Mouse (Mus musculus): ENCODE measurements around the gene Adamtsl2. TPM values are rescaled to one million over a fixed set of nuclear protein-coding genes. Genes with fewer than 3 reads are reported as not detected.

Gene Adamtsl2
- total and polyA plus RNA-seq, 3 experiments, result 0.13 TPM; not detected in 2

DNA sequence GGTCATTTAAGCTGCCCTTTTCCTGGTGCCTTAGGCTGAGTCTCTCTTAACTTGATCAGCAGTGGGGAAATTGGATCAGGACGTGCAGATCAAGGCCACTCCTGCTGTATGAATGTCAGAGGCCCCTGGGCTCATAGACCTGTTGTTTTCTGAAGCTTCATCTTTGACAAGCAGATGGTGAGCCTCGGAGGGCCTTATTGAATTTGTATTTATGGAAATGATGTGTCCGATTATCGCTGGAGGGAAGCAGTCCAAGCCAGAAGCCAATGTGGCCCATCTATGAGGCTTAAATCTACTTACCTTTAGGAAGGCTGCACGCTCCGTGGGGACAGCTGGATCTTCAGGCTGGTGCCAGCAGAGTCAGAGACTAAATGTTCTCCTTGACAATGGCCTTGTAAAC lies 77.4 kb downstream of the Adamtsl2 start:
- DNase-seq (ENCODE audit: extremely low read depth), result no peak
- in situ Hi-C loops (cut with MboI; ENCODE audit: low pct_ligation_motif_present, low pct_unique_long_range_greater_than_20kb, low sequenced_read_pairs) (no loop called here), dilution Hi-C loops (cut with MboI; ENCODE audit: extremely low pct_ligation_motif_present, extremely low pct_unique_long_range_greater_than_20kb, low sequenced_read_pairs) (no loop called here)
- no peak for TF ChIP-seq ZNF384 (IDR thresholded peaks at IDR 0.05; ENCODE audit: low read depth, low read length)
- TF ChIP-seq JUND (conservative IDR thresholded peaks at IDR 0.05; ENCODE audit: low read depth, low read length), result no peak
- no peak for TF ChIP-seq POLR2A (IDR thresholded peaks at IDR 0.05; ENCODE audit: low read depth, low read length)
- TF ChIP-seq ZMIZ1 (IDR thresholded peaks at IDR 0.05; ENCODE audit: low read depth, low read length), result no peak
- no peak for TF ChIP-seq ETS1 (conservative IDR thresholded peaks at IDR 0.05; ENCODE audit: low read depth, low read length)
- no peak for TF ChIP-seq UBTF (IDR thresholded peaks at IDR 0.05; ENCODE audit: low read depth, low read length)
- no peak for TF ChIP-seq ELF1 (IDR thresholded peaks at IDR 0.05; ENCODE audit: low read depth, low read length)
- TF ChIP-seq BHLHE40 (IDR thresholded peaks at IDR 0.05; ENCODE audit: low read depth, low read length), result no peak
- no peak for TF ChIP-seq RAD21 (IDR thresholded peaks at IDR 0.05; ENCODE audit: low read depth, low read length)
- no peak for TF ChIP-seq CTCF (conservative IDR thresholded peaks at IDR 0.05 in 1 of 2, IDR thresholded peaks at IDR 0.05 in 1 of 2; ENCODE audit: low read depth in 2 of 2, low read length in 2 of 2)
- no peak for TF ChIP-seq NELFE (IDR thresholded peaks at IDR 0.05; ENCODE audit: low read depth, low read length)
- TF ChIP-seq USF2 (conservative IDR thresholded peaks at IDR 0.05; ENCODE audit: low read depth, low read length), result no peak
- TF ChIP-seq MAZ (IDR thresholded peaks at IDR 0.05; ENCODE audit: low read depth, low read length), result no peak
- TF ChIP-seq POLR2AphosphoS2 (IDR thresholded peaks at IDR 0.05; ENCODE audit: low read depth, low read length), result no peak
- no peak for TF ChIP-seq SIN3A (IDR thresholded peaks at IDR 0.05; ENCODE audit: low read length)
- no peak for TF ChIP-seq GABPA (IDR thresholded peaks at IDR 0.05; ENCODE audit: insufficient replicate concordance, low read depth, low read length)
- no peak for TF ChIP-seq MAFK (IDR thresholded peaks at IDR 0.05; ENCODE audit: insufficient replicate concordance, low read length)
- no peak for TF ChIP-seq CHD1 (IDR thresholded peaks at IDR 0.05; ENCODE audit: low read depth, low read length)
- TF ChIP-seq NRF1 (IDR thresholded peaks at IDR 0.05; ENCODE audit: low read depth, low read length), result no peak
- no peak for TF ChIP-seq JUN (IDR thresholded peaks at IDR 0.05; ENCODE audit: insufficient read depth, low read depth, low read length)
- Histone ChIP-seq H3K36me3 (replicated peaks in 1 of 2; ENCODE audit: control insufficient read depth in 1 of 2, insufficient read depth in 1 of 2, low read length in 1 of 2) (no peaks in the 10 kb centered on the region), H3K9me3 (replicated peaks; ENCODE audit: low read length) (peaks cover 7% of the 10 kb centered on the region), H3K27ac (ENCODE audit: insufficient read depth, low read depth) (no peak overlapping the region), H3K4me1 (ENCODE audit: control insufficient read depth in 1 of 2, insufficient read depth in 2 of 2) (no peaks in the 10 kb centered on the region), H3K9ac (ENCODE audit: insufficient read depth, low read depth) (no peak overlapping the region), H3K79me2 (replicated peaks; ENCODE audit: control insufficient read depth, extremely low read depth, insufficient read depth, poor library complexity, severe bottlenecking) (no peaks in the 10 kb centered on the region), H3K27me3 (replicated peaks) (peaks cover 44% of the 10 kb centered on the region), H3K4me3 (replicated peaks in 1 of 3; ENCODE audit: low read depth in 2 of 3, low read length in 2 of 3, poor library complexity in 1 of 3) (no peak overlapping the region), H3K4me2 (ENCODE audit: insufficient read depth, low read depth, poor library complexity, severe bottlenecking) (no peak overlapping the region)

Other genes with a start within 250 kb of the Adamtsl2 start
- gene Abo, start 214.4 kb upstream of the Adamtsl2 start, total RNA-seq (2012; rRNA removed), result not detected in 2 replicates
- not detected in 2 replicates for gene Abo, start 214.4 kb upstream of the Adamtsl2 start, total RNA-seq (2014; rRNA removed)
- gene Abo, start 214.4 kb upstream of the Adamtsl2 start, polyA plus RNA-seq (2012; ENCODE audit: insufficient read length, low read depth), result not detected in 2 replicates
- 29.0 and 37.4 TPM in 2 replicates for gene Surf6, start 176.5 kb upstream of the Adamtsl2 start, total RNA-seq (2012; rRNA removed)
- gene Surf6, start 176.5 kb upstream of the Adamtsl2 start, total RNA-seq (2014; rRNA removed), result 34.8 and 37.7 TPM in 2 replicates
- 47.5 and 52.1 TPM in 2 replicates for gene Surf6, start 176.5 kb upstream of the Adamtsl2 start, polyA plus RNA-seq (2012; ENCODE audit: insufficient read length, low read depth)
- gene Med22, start 168.7 kb upstream of the Adamtsl2 start, total RNA-seq (2012; rRNA removed), result 27.7 and 41.3 TPM in 2 replicates
- gene Med22, start 168.7 kb upstream of the Adamtsl2 start, total RNA-seq (2014; rRNA removed), result 34.4 and 42.1 TPM in 2 replicates
- 35.4 and 37.3 TPM in 2 replicates for gene Med22, start 168.7 kb upstream of the Adamtsl2 start, polyA plus RNA-seq (2012; ENCODE audit: insufficient read length, low read depth)
- gene Rpl7a, start 168.6 kb upstream of the Adamtsl2 start, total RNA-seq (2012; rRNA removed), result 3,395 and 3,529 TPM in 2 replicates
- gene Rpl7a, start 168.6 kb upstream of the Adamtsl2 start, total RNA-seq (2014; rRNA removed), result 3,077 and 3,396 TPM in 2 replicates
- gene Rpl7a, start 168.6 kb upstream of the Adamtsl2 start, polyA plus RNA-seq (2012; ENCODE audit: insufficient read length, low read depth), result 1,126 and 1,142 TPM in 2 replicates
- 28.7 and 36.9 TPM in 2 replicates for gene Surf2, start 163.0 kb upstream of the Adamtsl2 start, total RNA-seq (2012; rRNA removed)
- gene Surf2, start 163.0 kb upstream of the Adamtsl2 start, total RNA-seq (2014; rRNA removed), result 39.9 and 43.9 TPM in 2 replicates
- gene Surf2, start 163.0 kb upstream of the Adamtsl2 start, polyA plus RNA-seq (2012; ENCODE audit: insufficient read length, low read depth), result 74.5 and 77.1 TPM in 2 replicates
- gene Surf1, start 162.8 kb upstream of the Adamtsl2 start, total RNA-seq (2012; rRNA removed), result 58.7 and 64.6 TPM in 2 replicates
- 43.4 and 48.1 TPM in 2 replicates for gene Surf1, start 162.8 kb upstream of the Adamtsl2 start, total RNA-seq (2014; rRNA removed)
- 83.9 and 86.9 TPM in 2 replicates for gene Surf1, start 162.8 kb upstream of the Adamtsl2 start, polyA plus RNA-seq (2012; ENCODE audit: insufficient read length, low read depth)
- gene Surf4, start 145.5 kb upstream of the Adamtsl2 start, total RNA-seq (2012; rRNA removed), result 140 and 168 TPM in 2 replicates
- gene Surf4, start 145.5 kb upstream of the Adamtsl2 start, total RNA-seq (2014; rRNA removed), result 99.2 and 109 TPM in 2 replicates
- gene Surf4, start 145.5 kb upstream of the Adamtsl2 start, polyA plus RNA-seq (2012; ENCODE audit: insufficient read length, low read depth), result 143 and 161 TPM in 2 replicates
- 0.08 and 0.13 TPM in 2 replicates for gene Stkld1, start 145.3 kb upstream of the Adamtsl2 start, total RNA-seq (2012; rRNA removed)
- gene Stkld1, start 145.3 kb upstream of the Adamtsl2 start, total RNA-seq (2014; rRNA removed), result 0.19 TPM in 1 of 2 replicates, not detected in the other
- 0.29 and 0.33 TPM in 2 replicates for gene Stkld1, start 145.3 kb upstream of the Adamtsl2 start, polyA plus RNA-seq (2012; ENCODE audit: insufficient read length, low read depth)
- gene Rexo4, start 115.0 kb upstream of the Adamtsl2 start, total RNA-seq (2012; rRNA removed), result 53.6 and 66.4 TPM in 2 replicates
- gene Rexo4, start 115.0 kb upstream of the Adamtsl2 start, total RNA-seq (2014; rRNA removed), result 67.2 and 69.1 TPM in 2 replicates
- 74.8 and 83.4 TPM in 2 replicates for gene Rexo4, start 115.0 kb upstream of the Adamtsl2 start, polyA plus RNA-seq (2012; ENCODE audit: insufficient read length, low read depth)
- gene Adamts13, start 106.0 kb upstream of the Adamtsl2 start, total RNA-seq (2012; rRNA removed), result 0.13 and 0.17 TPM in 2 replicates
- not detected in 2 replicates for gene Adamts13, start 106.0 kb upstream of the Adamtsl2 start, total RNA-seq (2014; rRNA removed)
- gene Adamts13, start 106.0 kb upstream of the Adamtsl2 start, polyA plus RNA-seq (2012; ENCODE audit: insufficient read length, low read depth), result 0.17 TPM in 1 of 2 replicates, not detected in the other
- gene Cacfd1, start 69.5 kb upstream of the Adamtsl2 start, total RNA-seq (2012; rRNA removed), result 9.9 and 10.3 TPM in 2 replicates
- 5.4 and 6.4 TPM in 2 replicates for gene Cacfd1, start 69.5 kb upstream of the Adamtsl2 start, total RNA-seq (2014; rRNA removed)
- gene Cacfd1, start 69.5 kb upstream of the Adamtsl2 start, polyA plus RNA-seq (2012; ENCODE audit: insufficient read length, low read depth), result 18.8 and 20.2 TPM in 2 replicates
- gene Slc2a6, start 51.4 kb upstream of the Adamtsl2 start, total RNA-seq (2012; rRNA removed), result 49.8 and 55.9 TPM in 2 replicates
- 37.3 and 43.3 TPM in 2 replicates for gene Slc2a6, start 51.4 kb upstream of the Adamtsl2 start, total RNA-seq (2014; rRNA removed)
- 17.1 and 22.1 TPM in 2 replicates for gene Slc2a6, start 51.4 kb upstream of the Adamtsl2 start, polyA plus RNA-seq (2012; ENCODE audit: insufficient read length, low read depth)
- gene Mymk, start 7.2 kb upstream of the Adamtsl2 start, total RNA-seq (2012; rRNA removed), result not detected in 2 replicates
- not detected in 2 replicates for gene Mymk, start 7.2 kb upstream of the Adamtsl2 start, total RNA-seq (2014; rRNA removed)
- not detected in 2 replicates for gene Mymk, start 7.2 kb upstream of the Adamtsl2 start, polyA plus RNA-seq (2012; ENCODE audit: insufficient read length, low read depth)
- gene Fam163b, start 63.1 kb downstream of the Adamtsl2 start, total RNA-seq (2012; rRNA removed), result not detected in 2 replicates
- not detected in 2 replicates for gene Fam163b, start 63.1 kb downstream of the Adamtsl2 start, total RNA-seq (2014; rRNA removed)
- gene Fam163b, start 63.1 kb downstream of the Adamtsl2 start, polyA plus RNA-seq (2012; ENCODE audit: insufficient read length, low read depth), result not detected in 2 replicates
- gene Dbh, start 85.9 kb downstream of the Adamtsl2 start, total RNA-seq (2012; rRNA removed), result not detected in 2 replicates
- not detected in 2 replicates for gene Dbh, start 85.9 kb downstream of the Adamtsl2 start, total RNA-seq (2014; rRNA removed)
- not detected in 2 replicates for gene Dbh, start 85.9 kb downstream of the Adamtsl2 start, polyA plus RNA-seq (2012; ENCODE audit: insufficient read length, low read depth)
- gene Sardh, start 169.0 kb downstream of the Adamtsl2 start, total RNA-seq (2012; rRNA removed), result not detected in 2 replicates
- 0.35 TPM in 1 of 2 replicates, not detected in the other for gene Sardh, start 169.0 kb downstream of the Adamtsl2 start, total RNA-seq (2014; rRNA removed)
- 0.13 and 0.34 TPM in 2 replicates for gene Sardh, start 169.0 kb downstream of the Adamtsl2 start, polyA plus RNA-seq (2012; ENCODE audit: insufficient read length, low read depth)

Data from CH12.LX (cell line).